Mouse (Mus musculus): ENCODE measurements at regions not wholly inside any gene's neighbourhood (a gene's known extent, or its start where the extent isn't known, plus 50 kb on each side); places are given as distances from the start of the nearest gene placed in this dataset.
A peak's percentile ranks its signal among the peaks of the same experiment; 100 is the strongest.

- DNase-seq, result no peak
These were observed 59.7 kb upstream of the Tgm3 start for GRCm38 (mm10) chr2:129952486-129952885.

- DNase-seq, result peak; percentile 49
These were observed 56.9 kb upstream of the Tgm3 start for GRCm38 (mm10) chr2:129955260-129955691.

GRCm38 (mm10) chr2:129958120-129958519, 54.0 kb upstream of the Tgm3 start:
- DNase-seq, result no peak

GRCm38 (mm10) chr2:129960364-129960763, 51.8 kb upstream of the Tgm3 start:
- no peak for DNase-seq

- no peak for DNase-seq
These were observed 50.6 kb upstream of the Tgm3 start for GRCm38 (mm10) chr2:129961522-129961921.

All from adrenal gland, postnatal 25 days (tissue).